Mouse (Mus musculus) urinary bladder, postnatal 4 days (tissue): ENCODE measurements at regions not wholly inside any gene's neighbourhood (a gene's known extent, or its start where the extent isn't known, plus 50 kb on each side); places are given as distances from the start of the nearest gene placed in this dataset.

Experiments
- DNase-seq, 2 experiments: peaks; one replicate each; pipeline ENCODE4 v3.0.0; 2021 to 2022; ENCODE audit warnings: low spot score in 2 of 2

GRCm38 (mm10) chr1:177335961-177336360 is 78.0 kb upstream of the Akt3 start:
- DNase-seq: no peak

GRCm38 (mm10) chr1:177323366-177323765 is 65.4 kb upstream of the Akt3 start:
- no peak for DNase-seq

GRCm38 (mm10) chr1:177322745-177323299 is 64.8 kb upstream of the Akt3 start:
- no peak for DNase-seq

GRCm38 (mm10) chr1:177322307-177322685 is 64.3 kb upstream of the Akt3 start:
- DNase-seq: no peak

- DNase-seq: no peak
These were observed 63.8 kb upstream of the Akt3 start for GRCm38 (mm10) chr1:177321655-177322306.

- no peak for DNase-seq
These were observed 50.3 kb upstream of the Akt3 start for GRCm38 (mm10) chr1:177308213-177308872.
